Mouse (Mus musculus) limb, embryonic 11.5 days (tissue): Measurements from ENCODE around the gene Rasal3. TPM values are rescaled to one million over a fixed set of nuclear protein-coding genes. Genes with fewer than 3 reads are reported as not detected.
A peak's percentile ranks its signal among the peaks of the same experiment; 100 is the strongest.

Source experiments
- ATAC-seq: fragments of 200-750 bp; cut with Nextera tagmentation; 2 replicates; pipeline ENCODE4 v1.8.0; 2017; ENCODE audit warnings: low read depth; ENCODE audit not compliant: insufficient number of reproducible peaks, low FRiP score, low TSS enrichment
- DNase-seq: peaks from one replicate; pipeline ENCODE4 v3.0.0-alpha.2; 2015; ENCODE audit warnings: low spot score
- H3K27ac ChIP-seq: fragments of 300-500 bp; sonication (generic); replicated peaks from 2 replicates; pipeline ENCODE4 v1.5.1; 2014; ENCODE audit warnings: low read depth, mild to moderate bottlenecking, low read length
- H3K27me3 ChIP-seq: fragments of 300-500 bp; sonication (generic); 2 replicates; pipeline ENCODE4 v1.6.1; 2014; ENCODE audit warnings: mild to moderate bottlenecking, low read length, mixed read lengths; ENCODE audit not compliant: control insufficient read depth, insufficient read depth
- H3K36me3 ChIP-seq: fragments of 300-500 bp; sonication (generic); 2 replicates; pipeline ENCODE4 v1.6.1; 2014; ENCODE audit warnings: mild to moderate bottlenecking, low read length, moderate library complexity, mixed read lengths; ENCODE audit not compliant: control insufficient read depth, insufficient read depth
- H3K4me1 ChIP-seq: fragments of 300-500 bp; sonication (generic); 2 replicates; pipeline ENCODE4 v1.6.1; 2014; ENCODE audit warnings: low read length, mixed read lengths; ENCODE audit not compliant: control insufficient read depth, insufficient read depth
- H3K4me2 ChIP-seq: fragments of 300-500 bp; sonication (generic); 2 replicates; pipeline ENCODE4 v1.6.1; 2014; ENCODE audit warnings: low read depth, mild to moderate bottlenecking, moderate library complexity; ENCODE audit not compliant: severe bottlenecking
- H3K4me3 ChIP-seq: fragments of 300-500 bp; sonication (generic); 2 replicates; pipeline ENCODE4 v1.5.1; 2014; ENCODE audit warnings: low read depth, low read length
- H3K9ac ChIP-seq: fragments of 300-500 bp; sonication (generic); 2 replicates; pipeline ENCODE4 v1.6.1; 2014; ENCODE audit warnings: mild to moderate bottlenecking, low read length
- H3K9me3 ChIP-seq: fragments of 300-500 bp; sonication (generic); 2 replicates; pipeline ENCODE4 v1.6.1; 2016; ENCODE audit warnings: low read length; ENCODE audit not compliant: control insufficient read depth
- WGBS: fragments of 180-500 bp; shearing (Covaris S2); extraction: QIAGEN DNeasy Blood & Tissue Kit; methylation state at CpG from one replicate; pipeline ENCODE4 v1.1.7; 2014; 5-methylcytosine and 5-hydroxymethylcytosine counted together
- polyA plus RNA-seq: library from polyadenylated mRNA; unstranded; fragments of >200 nt; fragmentation: Nextera tagmentation; extraction: Ambion mirVana; gene quantifications from 2 replicates; pipeline ENCODE4 v1.2.1, GENCODE M21; 2014

The Rasal3 gene
- polyA plus RNA-seq, 1 experiment from 2014 or later = 0.69 TPM

- no peaks in the 10 kb centered on the region for H3K27me3 ChIP-seq
- H3K27ac ChIP-seq = no peak overlapping the region
- no peaks in the 10 kb centered on the region for H3K9me3 ChIP-seq
- no peaks in the 10 kb centered on the region; the same call in 1 of the 2 replicates for H3K36me3 ChIP-seq
- no peaks in the 10 kb centered on the region for H3K4me1 ChIP-seq
- 90% methylated on average over 5 of the region's 5 CpGs for WGBS
- no peak for ATAC-seq
- no peak for DNase-seq
- no peak overlapping the region for H3K4me3 ChIP-seq
- H3K4me2 ChIP-seq = no peak overlapping the region
- H3K9ac ChIP-seq = no peak overlapping the region
Measured at GRCm38 (mm10) chr17:32383661-32384060, 19.7 kb downstream of the Rasal3 start.

- Histone ChIP-seq H3K9me3 (no peaks in the 10 kb centered on the region), H3K27ac (no peak overlapping the region), H3K4me2 (no peak overlapping the region), H3K36me3 (no peaks in the 10 kb centered on the region; the same call in 1 of the 2 replicates), H3K27me3 (no peaks in the 10 kb centered on the region), H3K4me1 (no peaks in the 10 kb centered on the region), H3K4me3 (no peak overlapping the region), H3K9ac (no peak overlapping the region)
- ATAC-seq (no peak), DNase-seq (no peak)
- 89% methylated on average over 7 of the region's 7 CpGs for WGBS
Measured at GRCm38 (mm10) chr17:32382576-32382975, 20.8 kb downstream of the Rasal3 start.

GRCm38 (mm10) chr17:32378786-32379185 is 24.6 kb downstream of the Rasal3 start:
- Histone ChIP-seq H3K27ac (no peak overlapping the region), H3K4me1 (no peaks in the 10 kb centered on the region), H3K36me3 (no peaks in the 10 kb centered on the region; the same call in 1 of the 2 replicates), H3K9ac (no peak overlapping the region), H3K4me2 (no peak overlapping the region), H3K4me3 (no peak overlapping the region), H3K27me3 (no peaks in the 10 kb centered on the region), H3K9me3 (no peaks in the 10 kb centered on the region)
- WGBS = 86% methylated on average over 2 of the region's 2 CpGs
- ATAC-seq = no peak
- no peak for DNase-seq

DNA sequence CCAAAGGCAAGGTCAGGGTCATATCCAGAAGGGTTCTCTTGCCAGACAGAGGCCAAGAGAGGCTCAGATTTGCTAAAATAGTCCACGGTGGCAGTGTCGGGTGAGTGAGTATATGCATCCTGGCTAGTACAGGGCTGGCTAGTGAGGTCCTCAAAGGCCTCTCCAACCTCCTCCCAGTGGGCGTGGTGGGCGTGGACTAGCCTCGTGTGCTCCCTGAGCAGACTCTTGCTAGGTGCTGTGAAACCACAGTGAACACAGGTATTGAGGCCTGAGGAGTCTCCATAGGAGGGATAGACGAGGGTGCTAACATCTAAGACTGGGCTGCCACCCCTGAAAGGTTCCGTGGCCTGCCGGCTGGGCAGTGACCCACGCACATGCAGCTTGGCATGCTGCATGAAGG is 26.2 kb downstream of the Rasal3 start:
- Histone ChIP-seq H3K4me3 (no peak overlapping the region), H3K27ac (no peak overlapping the region), H3K9ac (no peak overlapping the region), H3K4me1 (no peaks in the 10 kb centered on the region), H3K36me3 (no peaks in the 10 kb centered on the region), H3K4me2 (no peak overlapping the region), H3K27me3 (no peaks in the 10 kb centered on the region), H3K9me3 (no peaks in the 10 kb centered on the region)
- WGBS = 89% methylated on average over 9 of the region's 9 CpGs
- ATAC-seq (no peak), DNase-seq (no peak)

- H3K27ac ChIP-seq = no peak overlapping the region
- no peaks in the 10 kb centered on the region for H3K9me3 ChIP-seq
- no peaks in the 10 kb centered on the region for H3K4me1 ChIP-seq
- no peak overlapping the region for H3K9ac ChIP-seq
- H3K27me3 ChIP-seq = no peaks in the 10 kb centered on the region
- no peak for ATAC-seq
- WGBS = 86% methylated on average over 15 of the region's 15 CpGs
- no peak overlapping the region for H3K4me2 ChIP-seq
- no peak overlapping the region for H3K4me3 ChIP-seq
- DNase-seq = no peak
- H3K36me3 ChIP-seq = no peaks in the 10 kb centered on the region
Measured at GRCm38 (mm10) chr17:32376475-32376874, 26.9 kb downstream of the Rasal3 start.

DNA sequence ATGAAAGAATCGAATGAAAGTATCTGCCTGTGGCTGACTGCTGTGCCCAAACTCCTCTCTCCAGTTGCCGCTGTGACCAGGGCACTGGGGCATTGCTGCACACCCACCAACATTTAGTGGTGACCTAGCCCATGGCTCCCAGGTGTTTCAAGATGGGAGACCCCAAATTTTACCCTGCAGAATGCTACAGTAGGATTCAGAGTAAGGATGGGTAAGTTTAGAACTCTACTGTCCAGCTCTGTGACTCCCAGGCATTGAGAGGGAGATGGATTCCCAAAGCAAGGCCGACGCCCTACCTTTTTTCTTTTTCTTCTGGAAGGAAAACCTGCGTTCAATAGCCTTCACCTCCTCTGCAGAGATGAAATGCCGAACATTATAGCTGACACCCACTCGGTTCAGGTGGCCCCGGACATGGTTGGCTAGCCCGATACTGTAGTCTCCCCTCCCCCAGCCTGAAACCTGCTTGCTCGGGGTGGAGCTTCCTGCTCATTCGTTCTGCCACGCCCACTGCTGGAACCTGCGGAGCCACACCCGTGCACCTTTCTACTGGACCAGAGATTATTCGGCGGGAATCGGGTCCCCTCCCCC is 34.3 kb downstream of the Rasal3 start:
- no peak overlapping the region for H3K27ac ChIP-seq
- H3K9ac ChIP-seq = 0 out of 2 replicates have a peak overlapping the region, but pooled peaks have one; percentile 3
- H3K36me3 ChIP-seq = no peaks in the 10 kb centered on the region
- ATAC-seq (0 out of 2 replicates have a peak, but pooled peaks have one; percentile 31), DNase-seq (peak; percentile 60)
- WGBS = 18% methylated on average over 11 of the region's 17 CpGs
- no peaks in the 10 kb centered on the region for H3K4me1 ChIP-seq
- H3K4me3 ChIP-seq = peak overlapping the region; percentile 17; the same call in 1 of the 2 replicates
- H3K9me3 ChIP-seq = no peaks in the 10 kb centered on the region
- peak overlapping the region; percentile 38 for H3K4me2 ChIP-seq
- H3K27me3 ChIP-seq = no peaks in the 10 kb centered on the region

DNA sequence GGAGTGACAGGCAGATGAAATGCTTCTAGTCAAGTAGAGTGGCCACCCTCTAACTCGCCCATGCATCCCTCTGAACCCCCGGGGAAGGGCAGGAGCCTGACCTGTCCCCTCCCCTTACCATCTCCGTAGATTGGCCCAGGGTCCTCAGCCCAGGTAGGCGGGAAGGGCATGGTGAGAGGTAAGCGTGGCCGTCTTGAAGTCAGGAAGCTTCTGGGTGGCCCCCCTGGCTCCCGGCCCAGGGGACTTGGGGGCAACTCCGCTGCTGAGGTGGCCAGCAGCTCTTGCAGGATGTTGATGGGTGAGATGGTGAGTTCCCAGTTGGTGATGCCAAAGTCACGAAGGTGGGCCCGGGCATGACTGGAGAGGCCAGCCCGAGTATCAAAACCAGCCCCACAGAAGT is 35.7 kb downstream of the Rasal3 start:
- WGBS = 88% methylated on average over 11 of the region's 11 CpGs
- no peak overlapping the region for H3K4me3 ChIP-seq
- no peak for ATAC-seq

GRCm38 (mm10) chr17:32365296-32365695 is 38.1 kb downstream of the Rasal3 start:
- WGBS = 91% methylated on average over 1 of the region's 1 CpGs
- no peak overlapping the region for H3K4me3 ChIP-seq
- DNase-seq (no peak), ATAC-seq (no peak)
- peaks cover 8% of the 10 kb centered on the region for H3K4me1 ChIP-seq
- no peak overlapping the region for H3K9ac ChIP-seq
- H3K27ac ChIP-seq = no peak overlapping the region
- no peak overlapping the region for H3K4me2 ChIP-seq
- peaks cover 9% of the 10 kb centered on the region; the same call in 1 of the 2 replicates for H3K36me3 ChIP-seq
- H3K9me3 ChIP-seq = no peaks in the 10 kb centered on the region
- H3K27me3 ChIP-seq = no peaks in the 10 kb centered on the region

More for the DNA sequence above, 35.7 kb downstream of the Rasal3 start:
- H3K4me1 ChIP-seq = peaks cover 6% of the 10 kb centered on the region
- H3K27me3 ChIP-seq = no peaks in the 10 kb centered on the region
- no peaks in the 10 kb centered on the region for H3K36me3 ChIP-seq
- DNase-seq = no peak
- no peak overlapping the region for H3K4me2 ChIP-seq
- no peak overlapping the region for H3K27ac ChIP-seq
- no peaks in the 10 kb centered on the region for H3K9me3 ChIP-seq
- no peak overlapping the region for H3K9ac ChIP-seq

DNA sequence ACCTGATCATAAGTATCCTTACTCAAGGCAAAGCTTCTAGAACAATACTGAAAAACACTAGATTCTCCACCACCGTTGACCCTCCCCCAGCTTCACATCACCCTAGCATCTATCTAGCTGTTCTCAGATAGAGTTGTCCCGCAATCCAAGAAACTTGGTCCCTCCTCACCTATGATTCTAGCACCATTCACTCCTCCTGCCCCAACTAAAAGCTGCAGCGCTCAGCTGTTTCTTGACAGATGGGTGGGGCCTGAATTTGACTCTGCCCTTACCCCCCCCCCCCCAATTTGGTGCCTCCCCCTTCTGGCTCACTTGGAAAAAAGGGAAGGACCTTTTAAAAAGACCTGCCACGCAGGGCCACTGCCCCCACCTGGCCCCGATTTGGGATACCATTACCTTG is 38.5 kb downstream of the Rasal3 start:
- DNase-seq = no peak
- H3K4me2 ChIP-seq = peak overlapping the region; percentile 40
- H3K27ac ChIP-seq = no peak overlapping the region
- 54% methylated on average over 5 of the region's 5 CpGs for WGBS
- H3K9ac ChIP-seq = 0 out of 2 replicates have a peak overlapping the region, but pooled peaks have one; percentile 97
- peaks cover 8% of the 10 kb centered on the region for H3K4me1 ChIP-seq
- no peaks in the 10 kb centered on the region for H3K27me3 ChIP-seq
- peaks cover 12% of the 10 kb centered on the region; the same call in 1 of the 2 replicates for H3K36me3 ChIP-seq
- ATAC-seq = no peak
- H3K9me3 ChIP-seq = no peaks in the 10 kb centered on the region
- H3K4me3 ChIP-seq = peak overlapping the region; percentile 85
